Mouse (Mus musculus) liver, adult 2 months (tissue): ENCODE measurements at regions not wholly inside any gene's neighbourhood (a gene's known extent, or its start where the extent isn't known, plus 50 kb on each side); places are given as distances from the start of the nearest gene placed in this dataset.
A peak's percentile ranks its signal among the peaks of the same experiment; 100 is the strongest.

Source experiments
- DNase-seq: peaks from one replicate; pipeline ENCODE4 v3.0.0-alpha.2; 2011; ENCODE audit warnings: low read depth, low spot score; ENCODE audit errors: extremely low read depth
- H3K27ac ChIP-seq: fragments of 200-500 bp; replicated peaks from 2 replicates; pipeline ENCODE4 v1.5.1; 2012; ENCODE audit warnings: low read depth, mild to moderate bottlenecking, control low read depth, inconsistent platforms, low read length; ENCODE audit not compliant: insufficient read depth
- H3K27me3 ChIP-seq: fragments of 200-500 bp; 2 replicates; pipeline ENCODE4 v1.6.1; 2012; ENCODE audit warnings: mild to moderate bottlenecking, moderate library complexity, low read length, inconsistent platforms; ENCODE audit not compliant: control insufficient read depth, insufficient read depth
- H3K36me3 ChIP-seq: fragments of 200-500 bp; 2 replicates; pipeline ENCODE4 v1.6.1; 2012; ENCODE audit warnings: low read length, inconsistent platforms; ENCODE audit not compliant: control insufficient read depth, insufficient read depth
- H3K4me1 ChIP-seq: fragments of 200-500 bp; 2 replicates; pipeline ENCODE4 v1.6.1; 2011; ENCODE audit warnings: low read length; ENCODE audit not compliant: control insufficient read depth, insufficient read depth
- H3K4me3 ChIP-seq: fragments of 200-500 bp; 2 replicates; pipeline ENCODE4 v1.5.1; 2011; ENCODE audit warnings: low read depth, mild to moderate bottlenecking, control low read depth, low read length, moderate library complexity; ENCODE audit not compliant: insufficient read depth
- H3K79me2 ChIP-seq: fragments of 200-500 bp; 2 replicates; pipeline ENCODE4 v1.6.1; 2012; ENCODE audit warnings: inconsistent platforms, mild to moderate bottlenecking, low read length, moderate library complexity; ENCODE audit not compliant: control insufficient read depth, insufficient read depth
- H3K9ac ChIP-seq: fragments of 200-500 bp; 2 replicates; pipeline ENCODE4 v1.6.1; 2012; ENCODE audit warnings: low read depth, mild to moderate bottlenecking, control low read depth, inconsistent platforms, low read length
- CTCF ChIP-seq: fragments of 200-500 bp; IDR thresholded peaks from 2 replicates; pipeline ENCODE4 v1.5.1; 2011; ENCODE audit warnings: low read depth, low read length, control low read depth
- POLR2A ChIP-seq: fragments of 200-500 bp; IDR thresholded peaks from 2 replicates; pipeline ENCODE4 v1.6.1; 2011; ENCODE audit warnings: low read length, control low read depth; ENCODE audit not compliant: insufficient read depth; ENCODE audit errors: extremely low read depth
- WGBS: fragments of 180-500 bp; shearing (Covaris S2); methylation state at CpG from one replicate; pipeline ENCODE4 v1.1.7; 2018; 5-methylcytosine and 5-hydroxymethylcytosine counted together

DNA sequence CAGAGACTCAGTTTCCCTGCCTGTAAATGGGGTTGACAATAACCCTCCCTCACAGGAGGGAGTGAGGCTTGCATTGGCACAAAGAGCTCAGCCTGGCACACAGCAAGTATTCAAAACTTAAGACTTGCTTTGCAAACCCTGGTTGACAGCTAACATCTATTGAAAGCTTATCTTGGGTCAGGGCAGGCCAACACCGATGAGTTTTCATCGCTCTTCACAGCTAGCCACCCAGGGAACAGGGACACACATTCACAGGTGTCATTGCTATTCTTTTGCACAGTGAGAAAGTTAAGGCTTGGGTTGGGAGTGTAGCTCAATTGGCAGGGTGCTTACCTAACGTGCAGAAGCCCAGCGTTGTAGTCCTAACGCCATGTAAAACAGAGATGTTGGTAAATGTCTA, 86.5 kb upstream of the Ptpn1 start:
- Histone ChIP-seq H3K4me1 (peaks cover 44% of the 10 kb centered on the region), H3K9ac (no peak overlapping the region)
- 93% methylated on average over 5 of the region's 5 CpGs for WGBS

DNA sequence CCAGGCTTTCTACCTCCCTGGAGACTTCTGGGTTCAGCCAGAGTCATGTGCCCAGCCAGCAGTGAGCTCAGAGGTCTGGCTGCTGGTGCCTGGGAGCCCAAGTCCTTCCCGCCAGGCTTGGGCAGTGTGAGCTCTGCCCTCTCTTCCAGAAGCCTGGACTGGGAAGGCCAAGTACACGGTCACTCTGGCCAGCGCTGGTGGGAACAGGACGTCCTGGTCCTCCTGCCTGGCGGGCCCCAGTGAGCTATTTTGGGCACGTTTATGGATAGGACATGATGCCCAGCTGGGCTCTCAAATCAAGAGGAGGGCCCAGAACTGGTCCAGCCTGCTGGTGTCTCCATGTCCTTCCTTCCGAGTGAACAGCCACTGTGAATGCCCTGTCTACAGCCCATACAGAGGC, 87.3 kb upstream of the Ptpn1 start:
- peak overlapping the region; percentile 97 for H3K27ac ChIP-seq
- peak overlapping the region; percentile 33 for H3K9ac ChIP-seq
- H3K4me1 ChIP-seq: peaks cover 44% of the 10 kb centered on the region
- no peaks in the 10 kb centered on the region for H3K79me2 ChIP-seq
- H3K4me3 ChIP-seq: no peak overlapping the region
- H3K36me3 ChIP-seq: no peaks in the 10 kb centered on the region
- peak; percentile 96 for DNase-seq
- no peaks in the 10 kb centered on the region for H3K27me3 ChIP-seq
- WGBS: 13% methylated on average over 7 of the region's 7 CpGs
- no peak for TF ChIP-seq POLR2A
- no peak for TF ChIP-seq CTCF

More for the DNA sequence above, 86.5 kb upstream of the Ptpn1 start:
- Histone ChIP-seq H3K27ac (peak overlapping the region; percentile 84), H3K36me3 (no peaks in the 10 kb centered on the region), H3K27me3 (no peaks in the 10 kb centered on the region), H3K4me3 (no peak overlapping the region), H3K79me2 (no peaks in the 10 kb centered on the region)
- DNase-seq: no peak
- no peak for TF ChIP-seq POLR2A
- no peak for TF ChIP-seq CTCF

DNA sequence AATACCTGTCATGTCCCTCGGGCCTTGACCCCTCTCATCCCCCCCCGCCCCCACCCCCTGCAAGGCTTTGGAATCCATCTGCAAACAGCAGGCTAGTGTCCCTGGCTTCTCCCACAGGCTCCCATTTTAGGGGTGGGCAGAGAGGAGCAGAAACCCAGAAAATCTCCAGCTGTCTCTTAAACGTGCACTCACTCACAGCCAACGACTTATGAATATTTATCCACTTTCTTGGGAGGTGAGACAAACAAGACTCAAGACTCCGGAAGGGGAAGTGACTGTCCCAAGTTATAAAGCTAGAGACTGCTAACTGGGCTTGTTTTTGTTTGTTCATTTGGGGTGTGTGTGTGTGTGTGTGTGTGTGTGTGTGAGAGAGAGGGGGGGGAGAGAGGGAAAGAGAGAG, 87.9 kb upstream of the Ptpn1 start:
- Histone ChIP-seq H3K27me3 (no peaks in the 10 kb centered on the region), H3K79me2 (no peaks in the 10 kb centered on the region), H3K4me1 (peaks cover 44% of the 10 kb centered on the region), H3K36me3 (no peaks in the 10 kb centered on the region), H3K4me3 (no peak overlapping the region), H3K27ac (peak overlapping the region; percentile 97), H3K9ac (peak overlapping the region; percentile 74)
- 57% methylated on average over 5 of the region's 5 CpGs for WGBS
- DNase-seq: no peak
- TF ChIP-seq CTCF: no peak
- no peak for TF ChIP-seq POLR2A

DNA sequence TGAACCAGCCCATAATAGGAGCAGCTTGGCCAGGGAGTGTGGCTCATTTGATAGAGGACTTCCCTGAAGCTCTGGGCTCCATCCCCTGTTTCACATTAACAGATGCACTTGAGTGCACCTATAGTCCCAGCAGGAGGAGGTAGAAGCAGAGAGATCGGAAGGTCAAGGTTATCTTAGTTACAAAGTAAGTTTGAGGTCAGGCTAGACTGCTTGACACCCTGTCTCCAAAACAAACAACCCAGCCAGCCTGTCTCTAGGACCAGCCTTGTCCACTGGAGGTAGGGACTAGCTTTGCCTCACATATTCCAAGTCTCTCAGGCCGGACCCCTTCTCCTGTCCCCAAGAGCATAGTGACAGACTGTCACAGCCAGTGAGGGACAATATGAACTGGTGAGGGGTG, 88.9 kb upstream of the Ptpn1 start:
- H3K9ac ChIP-seq: peak overlapping the region; percentile 74

DNA sequence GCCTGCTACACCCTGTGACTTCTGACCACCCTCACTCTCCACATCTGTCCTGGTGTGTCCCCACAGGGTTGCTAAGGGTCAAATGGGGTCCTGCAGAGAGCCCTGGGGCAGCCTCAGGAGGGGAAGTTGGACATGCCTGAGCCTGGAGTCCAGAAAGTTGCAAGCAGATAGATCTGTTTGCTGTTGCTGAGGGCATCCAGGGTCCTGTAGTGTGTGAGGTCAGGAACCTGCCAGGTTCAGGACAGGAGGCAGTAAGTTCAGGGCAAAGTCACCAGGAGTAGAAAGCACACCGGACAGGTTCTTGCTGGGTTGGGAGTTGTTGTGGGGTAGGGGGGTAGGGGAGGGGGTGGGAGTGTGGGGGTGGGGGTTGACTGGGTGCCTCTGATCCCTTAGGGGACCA, 89.4 kb upstream of the Ptpn1 start:
- H3K27ac ChIP-seq: peak overlapping the region; percentile 97
- peak overlapping the region; percentile 62 for H3K9ac ChIP-seq
- H3K4me3 ChIP-seq: no peak overlapping the region
- no peaks in the 10 kb centered on the region for H3K27me3 ChIP-seq
- H3K36me3 ChIP-seq: no peaks in the 10 kb centered on the region
- no peaks in the 10 kb centered on the region for H3K79me2 ChIP-seq
- 33% methylated on average over 1 of the region's 1 CpGs for WGBS
- DNase-seq: peak; percentile 94
- H3K4me1 ChIP-seq: peaks cover 35% of the 10 kb centered on the region
- TF ChIP-seq POLR2A: no peak
- TF ChIP-seq CTCF: no peak

More for the DNA sequence above, 88.9 kb upstream of the Ptpn1 start:
- no peak for TF ChIP-seq CTCF
- 43% methylated on average over 2 of the region's 2 CpGs for WGBS
- Histone ChIP-seq H3K27ac (peak overlapping the region; percentile 97), H3K79me2 (no peaks in the 10 kb centered on the region), H3K36me3 (no peaks in the 10 kb centered on the region), H3K4me3 (no peak overlapping the region), H3K27me3 (no peaks in the 10 kb centered on the region), H3K4me1 (peaks cover 37% of the 10 kb centered on the region)
- peak; percentile 90 for DNase-seq

DNA sequence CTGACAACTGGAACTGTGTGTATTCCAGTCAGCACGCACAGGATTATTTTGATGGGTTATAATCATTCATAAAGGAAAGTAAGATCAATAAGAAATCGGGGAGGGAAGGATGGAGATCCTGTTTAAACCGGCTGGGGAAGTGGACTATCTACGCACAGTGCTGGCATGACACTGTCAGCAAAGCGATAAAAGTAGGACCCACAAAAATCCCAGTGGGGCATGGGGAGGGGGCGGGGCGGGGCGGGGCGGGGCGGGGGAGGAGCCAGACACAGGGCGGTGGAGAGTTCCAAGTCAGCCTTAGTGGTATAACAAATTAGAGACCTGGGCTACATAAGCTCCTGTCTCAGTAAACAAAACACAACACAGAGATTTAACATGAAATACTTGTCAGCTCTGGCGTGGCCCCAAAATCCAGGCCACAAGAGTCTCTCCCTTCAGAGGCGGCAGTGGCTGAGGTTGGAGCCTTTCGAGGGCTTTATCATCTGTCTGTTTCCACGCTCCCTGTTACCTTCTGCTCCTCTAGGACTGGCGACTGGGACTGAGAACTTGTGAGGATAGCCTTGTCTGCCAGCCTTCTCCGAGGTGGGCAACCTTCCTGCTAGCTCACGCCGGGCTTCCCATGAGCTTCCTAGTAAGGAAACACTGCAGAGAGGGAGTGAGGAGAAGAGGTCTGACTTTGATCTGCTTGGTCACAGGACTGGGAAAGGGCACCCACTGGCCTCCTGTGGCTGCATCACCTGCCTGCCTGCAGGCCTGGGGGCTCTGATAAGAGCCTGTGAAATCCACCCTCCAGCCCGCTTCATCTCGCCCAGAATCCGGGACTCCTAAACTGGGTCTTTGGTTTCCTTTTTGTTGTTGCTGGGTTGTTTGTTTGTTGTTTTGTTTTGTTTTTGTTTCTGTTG, 90.3 kb upstream of the Ptpn1 start:
- H3K4me3 ChIP-seq: no peak overlapping the region
- no peaks in the 10 kb centered on the region for H3K27me3 ChIP-seq
- H3K79me2 ChIP-seq: no peaks in the 10 kb centered on the region
- peak overlapping the region; percentile 89 for H3K27ac ChIP-seq
- DNase-seq: no peak
- H3K4me1 ChIP-seq: peaks cover 28% of the 10 kb centered on the region
- H3K9ac ChIP-seq: peak overlapping the region; percentile 62
- H3K36me3 ChIP-seq: no peaks in the 10 kb centered on the region
- no peak for TF ChIP-seq CTCF
- no peak for TF ChIP-seq POLR2A
- WGBS: 46% methylated on average over 22 of the region's 22 CpGs
